Mouse (Mus musculus) urinary bladder, postnatal 25 days (tissue): Measurements from ENCODE around the gene Cyp20a1.
A peak's percentile ranks its signal among the peaks of the same experiment; 100 is the strongest.

Experiments used
- DNase-seq: peaks from one replicate; pipeline ENCODE4 v3.0.0; 2022; ENCODE audit warnings: low spot score

The Cyp20a1 gene

GRCm38 (mm10) chr1:60342808-60343629, at the start of gene Cyp20a1:
TSS of gene Cyp20a1 (plus strand) at chr1:60343323.
- DNase-seq: peak; percentile 86

- DNase-seq: no peak
Measured at GRCm38 (mm10) chr1:60293921-60294320, 49.2 kb upstream of the Cyp20a1 start.

- DNase-seq: no peak
Measured at GRCm38 (mm10) chr1:60343630-60344455, 720 bp downstream of the Cyp20a1 start.

GRCm38 (mm10) chr1:60344670-60345069, 1.5 kb downstream of the Cyp20a1 start:
- DNase-seq: no peak

DNA sequence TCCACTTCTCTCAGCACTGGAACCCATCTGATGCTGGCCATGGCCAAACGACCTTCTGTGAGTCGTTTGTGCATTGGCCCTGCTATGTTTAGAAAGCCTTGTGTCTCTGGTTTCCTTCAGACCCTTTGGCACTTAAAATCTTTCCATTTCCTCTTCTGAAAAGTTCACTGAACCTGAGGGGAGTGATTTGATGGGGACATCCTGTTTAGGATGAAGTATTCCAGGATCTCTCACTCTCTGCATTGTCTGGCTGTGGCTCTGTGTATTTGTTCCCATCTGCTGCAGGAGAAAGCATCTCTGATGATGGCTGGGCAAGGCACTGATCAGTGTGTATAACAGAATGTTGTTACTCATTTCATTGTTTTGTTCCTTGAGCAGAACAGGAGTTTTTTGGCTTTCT, 2.6 kb downstream of the Cyp20a1 start:
- no peak for DNase-seq

DNA sequence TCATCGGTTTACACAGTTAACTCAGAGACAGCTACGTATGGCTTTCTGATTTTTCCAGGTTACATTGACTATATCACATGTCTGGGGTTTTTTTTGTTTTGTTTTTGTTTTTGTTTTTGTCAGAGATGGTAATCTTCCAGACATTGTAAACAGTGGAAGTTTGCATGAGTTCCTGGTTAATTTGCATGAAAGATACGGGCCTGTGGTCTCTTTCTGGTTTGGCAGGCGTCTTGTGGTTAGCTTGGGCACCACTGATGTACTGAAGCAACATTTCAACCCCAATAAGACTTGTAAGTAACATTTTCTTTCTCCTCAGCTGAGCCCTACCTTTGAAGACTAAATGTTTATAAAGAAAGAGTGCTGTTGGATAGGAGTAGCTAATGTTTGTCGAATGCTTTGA, 9.7 kb downstream of the Cyp20a1 start:
- no peak for DNase-seq

GRCm38 (mm10) chr1:60361626-60362025, 18.5 kb downstream of the Cyp20a1 start:
- DNase-seq: no peak

GRCm38 (mm10) chr1:60376556-60376955, 33.4 kb downstream of the Cyp20a1 start:
- no peak for DNase-seq

DNA sequence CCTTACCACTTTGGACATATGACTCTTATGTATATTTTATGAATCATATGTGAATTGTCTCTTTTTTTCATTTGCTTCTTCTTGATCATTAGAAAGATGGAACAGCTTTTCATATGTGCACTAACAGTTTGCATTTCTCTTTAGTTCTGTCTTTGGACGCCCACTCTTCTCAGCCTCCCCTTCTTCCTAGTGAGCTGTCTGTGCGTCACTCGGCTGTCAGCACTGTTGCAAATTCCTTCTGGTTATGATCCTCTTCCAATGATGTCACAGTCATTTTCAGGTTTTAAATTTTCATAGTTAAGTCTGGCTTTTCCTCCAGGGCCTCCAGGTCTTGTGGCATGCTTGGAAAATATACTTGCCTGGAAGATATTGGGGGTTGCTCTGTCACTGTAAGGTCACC, 38.8 kb downstream of the Cyp20a1 start:
- no peak for DNase-seq

- no peak for DNase-seq
Measured at GRCm38 (mm10) chr1:60404848-60405247, 61.7 kb downstream of the Cyp20a1 start.

DNA sequence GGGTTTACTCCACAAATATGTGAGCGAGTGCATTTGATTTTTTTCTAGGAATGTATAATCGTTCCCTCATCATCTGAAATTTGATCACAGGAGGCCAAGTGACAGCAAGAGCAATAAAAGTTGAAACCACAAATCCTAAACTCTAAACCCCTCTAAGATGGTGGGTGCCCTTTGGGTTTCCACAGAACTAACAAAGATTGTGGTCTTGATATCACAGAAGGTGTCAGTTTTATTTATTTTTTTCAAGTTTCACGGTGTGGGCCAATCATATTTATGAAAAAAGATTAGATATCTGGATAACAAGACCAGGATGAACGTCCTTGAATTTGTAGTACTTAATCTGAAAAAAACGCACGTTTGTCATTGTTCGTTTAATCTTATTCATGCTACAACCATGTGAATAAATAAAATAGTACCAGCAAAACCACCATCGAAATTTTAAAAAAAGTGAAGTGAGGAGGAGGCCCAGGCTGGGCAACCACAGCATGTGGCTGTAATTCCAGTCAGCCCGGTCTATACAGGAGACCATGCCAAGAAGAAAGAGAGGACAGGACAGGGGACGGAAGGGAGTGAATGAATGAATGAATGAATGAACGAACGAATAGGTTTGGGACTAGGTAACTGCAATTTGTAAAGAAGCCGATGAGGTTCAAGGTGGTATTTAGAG, 65.5 kb downstream of the Cyp20a1 start:
- no peak for DNase-seq

GRCm38 (mm10) chr1:60409168-60409828, 66.2 kb downstream of the Cyp20a1 start, which contains the start of gene Abi2:
TSS of gene Abi2 (plus strand) at chr1:60409619.
- peak; percentile 91 for DNase-seq

GRCm38 (mm10) chr1:60409928-60410817, 67.0 kb downstream of the Cyp20a1 start:
- no peak for DNase-seq

GRCm38 (mm10) chr1:60416724-60417123, 73.6 kb downstream of the Cyp20a1 start:
- no peak for DNase-seq

GRCm38 (mm10) chr1:60423882-60424281, 80.8 kb downstream of the Cyp20a1 start:
- DNase-seq: no peak

GRCm38 (mm10) chr1:60428341-60428740, 85.2 kb downstream of the Cyp20a1 start:
- no peak for DNase-seq

- no peak for DNase-seq
Measured at GRCm38 (mm10) chr1:60428932-60429331, 85.8 kb downstream of the Cyp20a1 start.

- DNase-seq: no peak
Measured at GRCm38 (mm10) chr1:60431531-60431930, 88.4 kb downstream of the Cyp20a1 start.

DNA sequence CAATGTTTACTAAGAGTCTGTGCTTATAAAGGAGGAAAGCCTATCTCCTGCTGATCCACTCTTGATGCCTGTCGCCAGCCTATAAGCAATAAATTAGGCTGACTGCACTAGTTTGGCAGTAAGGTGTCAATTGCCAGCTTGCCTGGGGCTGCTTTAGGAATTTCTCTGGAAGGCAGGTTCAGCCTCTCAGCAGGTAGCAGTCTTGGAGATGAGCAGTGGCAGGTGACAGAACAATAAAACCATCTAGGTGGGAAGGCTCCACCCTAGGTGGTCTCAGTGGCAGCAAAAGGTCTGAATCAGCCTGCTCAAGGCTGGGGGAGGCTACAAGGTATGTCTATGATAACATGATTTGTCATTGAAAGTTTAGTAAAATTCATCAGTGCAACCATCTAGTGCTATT, 89.4 kb downstream of the Cyp20a1 start:
- DNase-seq: no peak
